22 mouse cellular contexts compared by ENCODE assay signal in genomic region chr11:34437446-34437845, GRCm38 (mm10).
"Had no signal": no experiment of that assay in that cellular context is flagged by ENCODE, and none has a peak within 500 bp of the region (broad histone marks: within the 10 kb centered on the region; RNA-seq: fewer than 3 reads in every experiment).

No protein-coding gene starts in this region.

- H3K4me3 ChIP-seq: heart, adult 2 months; heart, embryonic 13.5 days; heart, embryonic 15.5 days; hindbrain, embryonic 13.5 days; hindbrain, embryonic 15.5 days; intestine, embryonic 15.5 days; layer of hippocampus, adult 2 months; left cerebral cortex, adult 2 months; limb, embryonic 10.5 days; limb, embryonic 12.5 days; liver, embryonic 13.5 days; liver, embryonic 15.5 days had no signal

- H3K4me1 ChIP-seq: heart, embryonic 13.5 days; heart, embryonic 15.5 days; hindbrain, embryonic 13.5 days; hindbrain, embryonic 15.5 days; intestine, embryonic 15.5 days; limb, embryonic 10.5 days; limb, embryonic 12.5 days; liver, embryonic 13.5 days; liver, embryonic 15.5 days had no signal

- H3K36me3 ChIP-seq: heart, embryonic 13.5 days; heart, embryonic 15.5 days; hindbrain, embryonic 13.5 days; hindbrain, embryonic 15.5 days; intestine, embryonic 15.5 days; limb, embryonic 10.5 days; limb, embryonic 12.5 days; liver, embryonic 13.5 days; liver, embryonic 15.5 days had no signal

- H3K27ac ChIP-seq: heart, adult 2 months; heart, embryonic 13.5 days; heart, embryonic 15.5 days; hindbrain, embryonic 13.5 days; hindbrain, embryonic 15.5 days; intestine, embryonic 15.5 days; layer of hippocampus, adult 2 months; left cerebral cortex, adult 2 months; limb, embryonic 10.5 days; limb, embryonic 12.5 days; liver, embryonic 13.5 days; liver, embryonic 15.5 days had no signal

- H3K9ac ChIP-seq: heart, embryonic 13.5 days; heart, embryonic 15.5 days; hindbrain, embryonic 13.5 days; hindbrain, embryonic 15.5 days; intestine, embryonic 15.5 days; limb, embryonic 12.5 days; liver, embryonic 13.5 days; liver, embryonic 15.5 days had no signal

- H3K27me3 ChIP-seq: heart, embryonic 13.5 days; heart, embryonic 15.5 days; hindbrain, embryonic 13.5 days; hindbrain, embryonic 15.5 days; intestine, embryonic 15.5 days; limb, embryonic 12.5 days; liver, embryonic 13.5 days; liver, embryonic 15.5 days had no signal

- DNase-seq: gastrocnemius, postnatal 14 days; gastrocnemius, postnatal 36 days; heart, adult 2 months; heart, postnatal 14 days; heart, postnatal 36 days; kidney, adult 18-20 months; kidney, adult 8-10 months; kidney, postnatal 10 days; kidney, postnatal 25 days; kidney, postnatal 4 days; liver; liver, embryonic 13.5 days had no signal

- H3K9me3 ChIP-seq: heart, embryonic 13.5 days; heart, embryonic 15.5 days; hindbrain, embryonic 13.5 days; hindbrain, embryonic 15.5 days; intestine, embryonic 15.5 days; limb, embryonic 10.5 days; limb, embryonic 12.5 days; liver, embryonic 13.5 days; liver, embryonic 15.5 days had no signal
